Mouse (Mus musculus) cerebellum, adult (tissue): ENCODE data around the gene Inf2.
A peak's percentile ranks its signal among the peaks of the same experiment; 100 is the strongest.

Experiments
- ATAC-seq: cut with Nextera tagmentation; 2 replicates; pipeline ENCODE4 v1.9.2; 2017; ENCODE audit warnings: mild to moderate bottlenecking, moderate library complexity, mixed read lengths; ENCODE audit not compliant: insufficient number of reproducible peaks, low FRiP score, low TSS enrichment

Inf2 gene

GRCm38 (mm10) chr12:112648081-112648480, 59.5 kb downstream of the Inf2 start:
- no peak for ATAC-seq

GRCm38 (mm10) chr12:112651778-112652439, 63.3 kb downstream of the Inf2 start:
- no peak for ATAC-seq

- peak; percentile 54 for ATAC-seq
These were observed 64.7 kb downstream of the Inf2 start for GRCm38 (mm10) chr12:112653157-112653824.

GRCm38 (mm10) chr12:112654076-112654475, 65.5 kb downstream of the Inf2 start:
- no peak for ATAC-seq

- no peak for ATAC-seq
These were observed 70.0 kb downstream of the Inf2 start for GRCm38 (mm10) chr12:112658619-112659018.

- no peak for ATAC-seq
These were observed 70.5 kb downstream of the Inf2 start for GRCm38 (mm10) chr12:112659109-112659508.

- ATAC-seq, result no peak
These were observed 72.2 kb downstream of the Inf2 start for GRCm38 (mm10) chr12:112660576-112661326.

GRCm38 (mm10) chr12:112661327-112661605, 72.7 kb downstream of the Inf2 start:
- no peak for ATAC-seq

- ATAC-seq, result no peak
These were observed 73.3 kb downstream of the Inf2 start for GRCm38 (mm10) chr12:112661851-112662250.

- no peak for ATAC-seq
These were observed 74.7 kb downstream of the Inf2 start for GRCm38 (mm10) chr12:112663303-112663702.

GRCm38 (mm10) chr12:112663716-112664115, 75.1 kb downstream of the Inf2 start:
- ATAC-seq, result no peak

GRCm38 (mm10) chr12:112664124-112664523, 75.5 kb downstream of the Inf2 start:
- no peak for ATAC-seq

- no peak for ATAC-seq
These were observed 76.1 kb downstream of the Inf2 start for GRCm38 (mm10) chr12:112664656-112665055.
